Mouse (Mus musculus): ENCODE data around the gene Mypn. TPM values are rescaled to one million over a fixed set of nuclear protein-coding genes. Genes with fewer than 3 reads are reported as not detected.

Gene Mypn
- polyA plus RNA-seq, 1 experiment from 2014 or later: 1.8 TPM

GRCm38 (mm10) chr10:63096757-63097156 is 107.0 kb downstream of the Mypn start:
- Histone ChIP-seq H3K9ac (replicated peaks) (no peak overlapping the region), H3K4me2 (no peak overlapping the region), H3K4me1 (peaks cover 14% of the 10 kb centered on the region), H3K27me3 (replicated peaks) (peaks cover 26% of the 10 kb centered on the region), H3K27ac (replicated peaks) (no peak overlapping the region), H3K4me3 (replicated peaks) (no peak overlapping the region), H3K36me3 (no peaks in the 10 kb centered on the region), H3K9me3 (replicated peaks) (no peaks in the 10 kb centered on the region)
- WGBS: 69% methylated on average over 2 of the region's 2 CpGs
- no peak for ATAC-seq (ENCODE audit: low FRiP score)

DNA sequence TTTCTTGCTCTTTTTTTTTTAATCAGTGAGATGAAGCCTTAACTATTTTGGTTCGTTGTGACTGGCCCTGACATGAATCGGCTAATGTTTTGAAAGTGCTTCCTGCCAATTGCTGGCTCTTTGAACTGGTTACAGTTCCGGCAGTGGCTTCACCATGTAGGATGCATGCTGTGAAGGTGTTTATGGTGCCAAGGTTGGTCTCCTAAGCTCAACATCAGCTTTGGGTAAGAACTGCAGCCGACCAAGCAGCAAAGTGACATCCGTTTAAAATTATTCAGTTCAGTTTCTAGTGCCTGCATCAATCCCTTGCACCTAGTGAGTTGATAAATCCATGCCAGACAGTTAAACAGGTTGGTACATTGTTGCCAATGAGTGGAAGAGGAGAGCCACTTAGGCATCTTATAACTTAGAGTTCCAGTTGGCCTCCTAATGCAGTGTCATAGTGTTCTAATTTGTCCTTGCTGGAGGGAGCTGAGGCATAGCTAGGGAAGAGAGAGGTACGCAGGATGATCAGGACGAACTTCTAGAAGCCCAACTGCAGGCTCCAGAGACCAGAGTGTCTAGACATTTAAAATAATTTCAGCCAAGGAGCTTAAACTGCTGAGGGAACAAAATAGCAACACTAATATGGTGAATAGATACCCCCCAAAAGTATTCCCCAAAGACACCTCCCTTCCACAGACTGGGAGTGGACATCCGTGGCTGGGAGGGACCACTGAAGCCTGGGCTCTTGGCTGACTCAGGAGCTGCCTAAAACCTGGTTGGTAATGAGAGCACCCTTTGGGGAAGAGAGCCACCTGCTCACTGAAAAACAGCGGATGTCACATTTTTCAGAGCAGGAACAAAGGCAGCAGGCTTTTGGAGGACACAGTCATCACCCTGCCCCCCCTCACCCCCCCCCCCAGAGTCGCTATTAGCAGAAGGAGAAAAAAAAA is 110.9 kb downstream of the Mypn start:
- Histone ChIP-seq H3K36me3 (no peaks in the 10 kb centered on the region), H3K27ac (replicated peaks) (no peak overlapping the region), H3K4me1 (peaks cover 13% of the 10 kb centered on the region), H3K9ac (replicated peaks) (no peak overlapping the region), H3K4me3 (replicated peaks) (no peak overlapping the region), H3K9me3 (replicated peaks) (no peaks in the 10 kb centered on the region), H3K4me2 (no peak overlapping the region), H3K27me3 (replicated peaks) (peaks cover 11% of the 10 kb centered on the region)
- 67% methylated on average over 10 of the region's 10 CpGs for WGBS
- no peak for ATAC-seq (ENCODE audit: low FRiP score)

- no peaks in the 10 kb centered on the region for H3K36me3 ChIP-seq
- peaks cover 3% of the 10 kb centered on the region; the same call in 1 of the 2 replicates for H3K27me3 ChIP-seq (replicated peaks)
- ATAC-seq (ENCODE audit: low FRiP score): no peak
- no peak overlapping the region for H3K4me3 ChIP-seq (replicated peaks)
- H3K27ac ChIP-seq (replicated peaks): no peak overlapping the region
- no peaks in the 10 kb centered on the region for H3K9me3 ChIP-seq (replicated peaks)
- H3K4me1 ChIP-seq: peaks cover 13% of the 10 kb centered on the region
- 75% methylated on average over 7 of the region's 7 CpGs for WGBS
- no peak overlapping the region for H3K9ac ChIP-seq (replicated peaks)
- H3K4me2 ChIP-seq: no peak overlapping the region
These were observed 111.8 kb downstream of the Mypn start for GRCm38 (mm10) chr10:63091915-63092314.

DNA sequence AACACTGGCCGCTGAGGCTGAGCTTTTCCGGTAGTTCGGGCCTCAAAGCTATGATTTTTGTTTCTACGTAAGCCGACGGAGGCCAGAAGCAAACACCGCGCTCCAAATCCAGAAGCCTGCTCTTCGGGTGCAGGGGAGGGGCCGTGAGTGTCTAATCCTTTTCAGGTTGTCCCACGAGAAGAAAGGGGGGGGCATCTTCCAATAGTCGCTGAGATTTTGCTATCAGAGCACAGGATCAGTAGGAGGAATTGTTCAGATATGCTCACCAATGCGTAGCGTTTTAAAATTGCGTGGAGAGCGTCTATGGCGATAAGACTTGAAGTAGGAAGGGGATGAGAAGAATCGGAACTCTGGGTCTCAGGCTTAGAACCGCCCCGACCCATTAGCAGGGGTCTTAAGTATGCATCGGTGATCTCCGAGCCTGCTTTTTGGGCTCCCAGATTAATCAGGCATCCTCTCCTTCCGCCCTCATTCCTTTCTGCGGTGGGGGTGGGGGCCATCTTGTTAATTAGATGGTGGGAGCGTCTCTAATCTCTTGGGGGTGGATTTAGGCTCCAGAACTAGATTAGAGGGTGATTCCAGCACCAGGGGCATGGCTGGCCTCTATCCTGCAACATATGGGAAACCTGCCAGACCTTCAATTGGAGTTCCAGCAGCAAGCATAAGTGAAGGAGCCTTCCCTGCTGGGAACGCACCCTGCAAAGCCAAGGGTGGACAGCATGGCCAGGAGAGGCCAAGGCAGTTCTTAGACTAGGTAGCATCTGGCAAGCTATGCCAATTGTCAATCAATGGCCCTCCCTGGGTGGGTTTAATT is 113.8 kb downstream of the Mypn start:
- Histone ChIP-seq H3K36me3 (no peaks in the 10 kb centered on the region), H3K27ac (replicated peaks) (no peak overlapping the region), H3K4me2 (peak overlapping the region; percentile 58), H3K9ac (replicated peaks) (peak overlapping the region; percentile 30; the same call in 1 of the 2 replicates), H3K27me3 (replicated peaks) (peaks cover 3% of the 10 kb centered on the region; the same call in 1 of the 2 replicates), H3K9me3 (replicated peaks) (no peaks in the 10 kb centered on the region), H3K4me3 (replicated peaks) (peak overlapping the region; percentile 29), H3K4me1 (peaks cover 13% of the 10 kb centered on the region)
- no peak for ATAC-seq (ENCODE audit: low FRiP score)
- 5% methylated on average over 26 of the region's 26 CpGs for WGBS

GRCm38 (mm10) chr10:63089103-63089757 is 114.5 kb downstream of the Mypn start:
- Histone ChIP-seq H3K9me3 (replicated peaks) (no peaks in the 10 kb centered on the region), H3K27ac (replicated peaks) (no peak overlapping the region), H3K36me3 (no peaks in the 10 kb centered on the region), H3K27me3 (replicated peaks) (peaks cover 3% of the 10 kb centered on the region; the same call in 1 of the 2 replicates), H3K4me3 (replicated peaks) (peak overlapping the region; percentile 29; the same call in 1 of the 2 replicates), H3K4me1 (peaks cover 13% of the 10 kb centered on the region), H3K4me2 (peak overlapping the region; percentile 58), H3K9ac (replicated peaks) (no peak overlapping the region)
- no peak for ATAC-seq (ENCODE audit: low FRiP score)
- 30% methylated on average over 8 of the region's 8 CpGs for WGBS

- ATAC-seq (ENCODE audit: low FRiP score): no peak
- Histone ChIP-seq H3K4me3 (replicated peaks) (no peak overlapping the region), H3K9ac (replicated peaks) (no peak overlapping the region), H3K27ac (replicated peaks) (no peak overlapping the region), H3K4me2 (no peak overlapping the region), H3K9me3 (replicated peaks) (no peaks in the 10 kb centered on the region), H3K27me3 (replicated peaks) (no peaks in the 10 kb centered on the region), H3K36me3 (no peaks in the 10 kb centered on the region), H3K4me1 (peaks cover 13% of the 10 kb centered on the region)
- 80% methylated on average over 10 of the region's 10 CpGs for WGBS
These were observed 117.4 kb downstream of the Mypn start for GRCm38 (mm10) chr10:63086304-63086703.

GRCm38 (mm10) chr10:63065988-63066387 is 137.8 kb downstream of the Mypn start:
- no peak overlapping the region for H3K4me2 ChIP-seq
- no peaks in the 10 kb centered on the region for H3K27me3 ChIP-seq (replicated peaks)
- no peak overlapping the region for H3K4me3 ChIP-seq (replicated peaks)
- 0 out of 2 replicates have a peak, but pooled peaks cover 3% of the 10 kb centered on the region for H3K4me1 ChIP-seq
- no peak overlapping the region for H3K27ac ChIP-seq (replicated peaks)
- H3K36me3 ChIP-seq: no peaks in the 10 kb centered on the region
- 3% methylated on average over 5 of the region's 5 CpGs for WGBS
- H3K9ac ChIP-seq (replicated peaks): no peak overlapping the region; the same call in 1 of the 2 replicates
- no peaks in the 10 kb centered on the region for H3K9me3 ChIP-seq (replicated peaks)
- ATAC-seq (ENCODE audit: low FRiP score): peak; percentile 82

Other genes starting within 250 kb of the Mypn start
- 59.5 and 61.5 TPM in 2 replicates for gene Rufy2, start 223.7 kb downstream of the Mypn start, polyA plus RNA-seq (2015; fragmentation: Nextera tagmentation; extraction: Ambion mirVana)
- 116 and 117 TPM in 2 replicates for gene Hnrnph3, start 179.7 kb downstream of the Mypn start, polyA plus RNA-seq (2015; fragmentation: Nextera tagmentation; extraction: Ambion mirVana)
- gene Pbld2, start 179.6 kb downstream of the Mypn start, polyA plus RNA-seq (2015; fragmentation: Nextera tagmentation; extraction: Ambion mirVana): 0.81 and 1.00 TPM in 2 replicates
- 0.73 and 1.0 TPM in 2 replicates for gene Pbld1, start 143.8 kb downstream of the Mypn start, polyA plus RNA-seq (2015; fragmentation: Nextera tagmentation; extraction: Ambion mirVana)
- 2.7 and 3.8 TPM in 2 replicates for gene Atoh7, start 104.3 kb downstream of the Mypn start, polyA plus RNA-seq (2015; fragmentation: Nextera tagmentation; extraction: Ambion mirVana)
- 23.7 and 27.0 TPM in 2 replicates for gene Herc4, start 39.9 kb upstream of the Mypn start, polyA plus RNA-seq (2015; fragmentation: Nextera tagmentation; extraction: Ambion mirVana)
- gene Sirt1, start 177.8 kb upstream of the Mypn start, polyA plus RNA-seq (2015; fragmentation: Nextera tagmentation; extraction: Ambion mirVana): 4.4 and 4.7 TPM in 2 replicates
- gene Dnajc12, start 178.5 kb upstream of the Mypn start, polyA plus RNA-seq (2015; fragmentation: Nextera tagmentation; extraction: Ambion mirVana): 25.4 and 27.5 TPM in 2 replicates
- gene Gm7075, start 217.8 kb upstream of the Mypn start, polyA plus RNA-seq (2015; fragmentation: Nextera tagmentation; extraction: Ambion mirVana): not detected in 2 replicates
- gene Ctnna3, start 226.1 kb upstream of the Mypn start, polyA plus RNA-seq (2015; fragmentation: Nextera tagmentation; extraction: Ambion mirVana): 7.9 and 9.5 TPM in 2 replicates